Mouse (Mus musculus): ENCODE measurements around the gene Plcb3. TPM values are rescaled to one million over a fixed set of nuclear protein-coding genes. Genes with fewer than 3 reads are reported as not detected.

Gene Plcb3
- total and polyA plus RNA-seq, 3 experiments = 9.9 to 21.0 (median 14.1) TPM

DNA sequence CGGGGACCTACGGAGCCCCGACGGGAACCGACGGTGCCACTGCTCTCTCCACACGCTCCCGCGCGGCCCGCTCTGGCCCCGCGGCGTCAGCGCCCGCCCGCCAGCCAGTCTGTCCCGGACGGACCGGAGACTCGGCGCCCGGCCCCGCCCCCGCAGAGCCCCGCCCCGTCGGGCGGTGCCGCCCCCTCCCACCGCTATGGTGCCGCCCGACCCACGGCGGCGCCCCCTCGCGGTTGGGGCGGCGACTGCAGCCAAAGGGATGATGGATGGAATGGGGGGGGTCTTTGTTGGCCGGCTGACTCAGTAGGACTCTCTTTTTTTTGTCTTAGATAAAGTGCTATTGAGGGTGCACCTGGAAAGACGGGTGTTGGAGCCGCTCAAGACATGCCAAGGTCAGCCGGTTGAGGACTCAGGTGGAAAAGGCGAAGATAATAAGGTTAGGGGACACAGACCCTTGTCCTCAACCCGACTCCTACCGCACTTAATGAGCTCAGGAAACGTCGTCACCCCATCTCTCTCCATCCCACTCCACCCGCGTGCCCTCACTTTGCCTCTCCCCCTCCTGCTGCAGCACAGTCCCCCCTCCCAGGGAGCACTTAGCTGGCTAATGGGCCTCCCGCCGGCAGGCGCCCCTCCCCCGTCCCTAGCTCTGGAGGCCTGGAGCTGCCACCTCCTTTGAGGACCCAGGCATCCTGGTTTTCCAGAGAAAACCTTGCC, 6.4 kb downstream of the Plcb3 start:
- no peak for ATAC-seq (ENCODE audit: extremely low read depth, insufficient number of reproducible peaks, low FRiP score, poor library complexity, severe bottlenecking)
- Histone ChIP-seq H3K4me1 (ENCODE audit: insufficient read depth, low read depth, low read length) (peaks cover 84% of the 10 kb centered on the region), H3K9me3 (replicated peaks) (no peaks in the 10 kb centered on the region), H3K36me3 (replicated peaks) (peaks cover 25% of the 10 kb centered on the region), H3K27me3 (ENCODE audit: insufficient read depth, low read length) (no peaks in the 10 kb centered on the region), H3K4me3 (ENCODE audit: low read depth, low read length) (peak overlapping the region; percentile 80)
- peak; percentile 87 for DNase-seq (ENCODE audit: low spot score)
- TF ChIP-seq POLR2AphosphoS5 (IDR thresholded peaks at IDR 0.05; ENCODE audit: insufficient replicate concordance, low read depth, low read length) (no peak), CTCF (IDR thresholded peaks at IDR 0.05; ENCODE audit: low read depth, low read length) (peak; percentile 31)

DNA sequence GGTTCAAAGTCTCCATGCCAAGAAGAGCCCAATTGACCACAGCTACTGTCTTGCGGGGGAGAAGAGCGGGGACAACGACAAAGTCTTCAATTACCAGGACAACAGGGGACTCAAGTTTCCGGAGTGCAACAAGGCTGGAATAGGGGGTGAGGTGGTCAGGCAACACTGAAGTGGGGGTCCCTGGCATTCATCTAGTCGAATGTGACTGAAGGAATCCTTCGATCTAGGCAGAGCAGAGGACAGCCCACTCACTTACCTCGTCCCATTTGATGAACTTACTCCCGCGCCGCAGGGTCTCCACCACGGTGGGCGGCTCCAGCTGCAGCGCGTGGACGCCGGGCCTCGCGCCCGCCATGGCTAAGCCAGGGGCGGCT, 7.0 kb downstream of the Plcb3 start:
- Histone ChIP-seq H3K4me3 (ENCODE audit: low read depth, low read length) (peak overlapping the region; percentile 80), H3K4me1 (ENCODE audit: insufficient read depth, low read depth, low read length) (peaks cover 85% of the 10 kb centered on the region), H3K27me3 (ENCODE audit: insufficient read depth, low read length) (no peaks in the 10 kb centered on the region), H3K9me3 (replicated peaks) (no peaks in the 10 kb centered on the region), H3K36me3 (replicated peaks) (peaks cover 31% of the 10 kb centered on the region)
- no peak for ATAC-seq (ENCODE audit: extremely low read depth, insufficient number of reproducible peaks, low FRiP score, poor library complexity, severe bottlenecking)
- DNase-seq (ENCODE audit: low spot score) = no peak
- TF ChIP-seq POLR2AphosphoS5 (IDR thresholded peaks at IDR 0.05; ENCODE audit: insufficient replicate concordance, low read depth, low read length) (no peak), GATA2 (IDR thresholded peaks at IDR 0.05; ENCODE audit: borderline replicate concordance, low read depth, low read length) (no peak), CTCF (IDR thresholded peaks at IDR 0.05; ENCODE audit: low read depth, low read length) (no peak), TAL1 (conservative IDR thresholded peaks at IDR 0.05; ENCODE audit: low read depth, low read length) (no peak), GATA1 (IDR thresholded peaks at IDR 0.05; ENCODE audit: borderline replicate concordance, low read length) (no peak)

DNA sequence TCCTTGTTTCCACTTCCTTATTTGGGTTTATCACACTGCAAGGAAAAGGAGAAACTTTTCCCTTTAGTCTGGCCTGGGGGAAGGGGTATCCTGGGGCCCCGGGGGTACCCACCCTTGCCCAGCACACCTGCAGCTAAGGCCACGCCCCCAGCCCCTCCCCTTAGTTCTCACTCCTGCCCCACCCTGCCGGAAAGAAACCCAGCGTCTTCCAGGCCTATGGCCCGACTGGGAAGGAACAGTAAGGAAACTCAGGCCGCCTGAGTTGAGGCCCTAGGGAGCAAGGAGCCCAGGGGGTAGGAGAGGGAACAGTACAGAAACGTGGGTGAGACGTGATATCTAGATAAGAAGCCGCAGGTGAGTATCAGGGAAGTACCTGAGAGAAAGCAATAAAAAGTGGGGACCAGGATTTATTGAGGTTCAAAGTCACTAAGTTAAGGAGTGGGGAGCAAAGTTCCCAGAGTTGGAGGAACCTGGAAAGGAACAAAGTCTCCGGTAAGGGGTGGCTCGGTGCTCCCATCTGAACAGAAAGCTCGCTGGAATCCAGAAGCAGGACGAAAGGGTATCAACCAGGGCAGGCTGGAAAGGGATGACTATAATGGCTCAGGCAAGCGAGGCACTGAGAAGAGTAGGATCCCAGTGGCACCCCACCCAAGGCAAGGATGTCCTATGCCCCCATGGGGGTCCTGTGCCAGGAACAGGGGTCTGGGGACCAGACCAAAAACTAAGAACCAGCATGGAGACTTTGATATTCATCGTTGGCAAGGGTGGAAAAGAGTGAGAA, 7.6 kb downstream of the Plcb3 start:
- ATAC-seq (ENCODE audit: extremely low read depth, insufficient number of reproducible peaks, low FRiP score, poor library complexity, severe bottlenecking) (no peak), DNase-seq (ENCODE audit: low spot score) (no peak)
- H3K9me3 ChIP-seq (replicated peaks) = no peaks in the 10 kb centered on the region
- TF ChIP-seq TAL1 (conservative IDR thresholded peaks at IDR 0.05; ENCODE audit: low read depth, low read length) (no peak), POLR2AphosphoS5 (IDR thresholded peaks at IDR 0.05; ENCODE audit: insufficient replicate concordance, low read depth, low read length) (no peak), GATA2 (IDR thresholded peaks at IDR 0.05; ENCODE audit: borderline replicate concordance, low read depth, low read length) (no peak), GATA1 (IDR thresholded peaks at IDR 0.05; ENCODE audit: borderline replicate concordance, low read length) (no peak), CTCF (IDR thresholded peaks at IDR 0.05; ENCODE audit: low read depth, low read length) (no peak)
- H3K36me3 ChIP-seq (replicated peaks) = peaks cover 37% of the 10 kb centered on the region
- H3K27me3 ChIP-seq (ENCODE audit: insufficient read depth, low read length) = no peaks in the 10 kb centered on the region
- peaks cover 81% of the 10 kb centered on the region for H3K4me1 ChIP-seq (ENCODE audit: insufficient read depth, low read depth, low read length)
- peak overlapping the region; percentile 80 for H3K4me3 ChIP-seq (ENCODE audit: low read depth, low read length)

DNA sequence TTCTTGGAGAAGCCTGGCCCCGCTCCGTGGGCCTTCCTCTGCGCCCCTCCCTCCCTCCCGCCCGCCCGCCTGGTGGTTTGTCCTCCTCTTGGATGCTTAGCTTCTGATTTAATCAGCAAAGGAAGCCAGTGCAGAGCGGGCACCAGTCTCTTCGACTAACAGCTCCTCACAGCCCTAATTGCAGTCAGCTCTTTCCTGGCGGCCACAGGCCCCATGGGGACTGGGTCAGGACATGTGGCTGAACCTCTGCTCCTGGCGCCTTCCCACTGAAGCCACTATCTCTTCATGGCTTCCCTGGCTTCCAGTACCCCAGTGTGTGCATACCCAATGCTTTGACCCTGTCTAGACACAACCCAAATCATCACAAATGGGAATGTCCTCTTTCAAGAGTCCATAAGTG, 19.8 kb downstream of the Plcb3 start:
- no peak for ATAC-seq (ENCODE audit: extremely low read depth, insufficient number of reproducible peaks, low FRiP score, poor library complexity, severe bottlenecking)
- H3K36me3 ChIP-seq (replicated peaks) = peaks cover 81% of the 10 kb centered on the region

DNA sequence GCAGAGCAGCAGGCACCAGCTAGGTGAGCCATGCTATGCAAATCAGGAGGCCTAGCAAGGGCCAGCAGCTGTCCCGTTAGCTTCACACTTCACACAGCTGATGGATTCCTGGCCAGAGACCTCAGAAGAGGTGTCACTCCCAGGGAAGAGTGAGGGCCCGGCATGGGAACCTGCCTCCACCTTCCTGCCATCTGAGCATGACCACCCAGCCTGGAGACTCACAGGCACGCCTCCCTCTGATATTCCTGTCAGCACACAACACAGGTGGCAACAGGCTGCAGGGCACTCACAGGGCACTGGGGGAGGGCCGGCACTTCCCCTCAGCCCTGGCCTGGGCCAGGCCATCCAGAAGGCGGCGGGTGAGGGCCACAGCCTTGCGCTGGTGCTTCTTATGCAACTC, 20.8 kb downstream of the Plcb3 start:
- H3K27me3 ChIP-seq (ENCODE audit: insufficient read depth, low read length) = no peaks in the 10 kb centered on the region; the same call in 1 of the 2 replicates
- peaks cover 77% of the 10 kb centered on the region for H3K36me3 ChIP-seq (replicated peaks)
- TF ChIP-seq POLR2AphosphoS5 (IDR thresholded peaks at IDR 0.05; ENCODE audit: insufficient replicate concordance, low read depth, low read length) (no peak), GATA2 (IDR thresholded peaks at IDR 0.05; ENCODE audit: borderline replicate concordance, low read depth, low read length) (no peak), GATA1 (IDR thresholded peaks at IDR 0.05; ENCODE audit: borderline replicate concordance, low read length) (no peak), TAL1 (conservative IDR thresholded peaks at IDR 0.05; ENCODE audit: low read depth, low read length) (no peak), CTCF (IDR thresholded peaks at IDR 0.05; ENCODE audit: low read depth, low read length) (no peak)
- H3K4me3 ChIP-seq (ENCODE audit: low read depth, low read length) = no peak overlapping the region
- ATAC-seq (ENCODE audit: extremely low read depth, insufficient number of reproducible peaks, low FRiP score, poor library complexity, severe bottlenecking) (no peak), DNase-seq (ENCODE audit: low spot score) (no peak)
- H3K9me3 ChIP-seq (replicated peaks) = no peaks in the 10 kb centered on the region
- H3K4me1 ChIP-seq (ENCODE audit: insufficient read depth, low read depth, low read length) = peaks cover 37% of the 10 kb centered on the region

More for the DNA sequence above, 19.8 kb downstream of the Plcb3 start:
- Histone ChIP-seq H3K4me3 (ENCODE audit: low read depth, low read length) (no peak overlapping the region), H3K4me1 (ENCODE audit: insufficient read depth, low read depth, low read length) (peaks cover 27% of the 10 kb centered on the region), H3K27me3 (ENCODE audit: insufficient read depth, low read length) (no peaks in the 10 kb centered on the region; the same call in 1 of the 2 replicates), H3K9me3 (replicated peaks) (no peaks in the 10 kb centered on the region)
- no peak for DNase-seq (ENCODE audit: low spot score)
- TF ChIP-seq POLR2AphosphoS5 (IDR thresholded peaks at IDR 0.05; ENCODE audit: insufficient replicate concordance, low read depth, low read length) = no peak
- no peak for TF ChIP-seq TAL1 (conservative IDR thresholded peaks at IDR 0.05; ENCODE audit: low read depth, low read length)
- no peak for TF ChIP-seq GATA1 (IDR thresholded peaks at IDR 0.05; ENCODE audit: borderline replicate concordance, low read length)
- no peak for TF ChIP-seq GATA2 (IDR thresholded peaks at IDR 0.05; ENCODE audit: borderline replicate concordance, low read depth, low read length)
- no peak for TF ChIP-seq CTCF (IDR thresholded peaks at IDR 0.05; ENCODE audit: low read depth, low read length)

DNA sequence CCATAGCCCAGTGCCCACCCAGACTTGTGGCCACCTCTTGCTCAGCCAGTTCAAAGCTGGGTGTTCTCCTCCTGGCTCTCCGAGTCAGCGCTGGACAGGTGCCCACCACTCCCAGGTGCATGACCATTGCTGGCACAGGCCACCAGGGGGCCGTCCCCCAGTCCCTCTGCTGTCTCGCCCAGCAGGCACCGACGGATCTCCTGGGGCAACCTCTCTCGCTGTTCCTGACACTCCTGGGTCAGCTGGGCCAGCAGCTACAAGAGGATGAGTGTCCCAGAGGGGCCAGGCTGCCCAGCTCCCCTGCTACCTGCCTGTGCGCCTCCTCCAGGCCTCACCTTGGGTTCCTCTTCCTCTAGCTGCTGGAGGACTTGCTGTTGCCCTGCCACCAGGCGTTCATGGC, 22.2 kb downstream of the Plcb3 start:
- no peak for TF ChIP-seq GATA2 (IDR thresholded peaks at IDR 0.05; ENCODE audit: borderline replicate concordance, low read depth, low read length)
- peak; percentile 53; the same call in 1 of the 2 replicates for TF ChIP-seq CTCF (IDR thresholded peaks at IDR 0.05; ENCODE audit: low read depth, low read length)
- H3K36me3 ChIP-seq (replicated peaks) = peaks cover 75% of the 10 kb centered on the region
- H3K4me1 ChIP-seq (ENCODE audit: insufficient read depth, low read depth, low read length) = peaks cover 50% of the 10 kb centered on the region
- DNase-seq (ENCODE audit: low spot score) = peak; percentile 25
- H3K4me3 ChIP-seq (ENCODE audit: low read depth, low read length) = no peak overlapping the region
- ATAC-seq (ENCODE audit: extremely low read depth, insufficient number of reproducible peaks, low FRiP score, poor library complexity, severe bottlenecking) = no peak
- H3K9me3 ChIP-seq (replicated peaks) = no peaks in the 10 kb centered on the region
- no peaks in the 10 kb centered on the region for H3K27me3 ChIP-seq (ENCODE audit: insufficient read depth, low read length)
